Mouse (Mus musculus): Measurements from ENCODE around the gene Gnaq. TPM values are rescaled to one million over a fixed set of nuclear protein-coding genes. Genes with fewer than 3 reads are reported as not detected.

The Gnaq gene
- polyA plus RNA-seq, 1 experiment from 2014 or later = 52.7 TPM

GRCm38 (mm10) chr19:16286451-16287175, 154.0 kb downstream of the Gnaq start:
- ATAC-seq (ENCODE audit: low FRiP score, low TSS enrichment) (no peak), DNase-seq (no peak)
- WGBS = 81% methylated on average over 10 of the region's 10 CpGs
- no peaks in the 10 kb centered on the region for H3K9me3 ChIP-seq (ENCODE audit: control insufficient read depth, low read length)
- no peak overlapping the region for H3K4me2 ChIP-seq (ENCODE audit: low read length)
- no peak overlapping the region for H3K9ac ChIP-seq (replicated peaks; ENCODE audit: low read length)
- no peak overlapping the region for H3K4me3 ChIP-seq (replicated peaks; ENCODE audit: low read depth, low read length)
- H3K4me1 ChIP-seq (ENCODE audit: control insufficient read depth, insufficient read depth, low read length) = peaks cover 9% of the 10 kb centered on the region
- 0 out of 2 replicates have a peak overlapping the region, but pooled peaks have one; percentile 26 for H3K27ac ChIP-seq (replicated peaks; ENCODE audit: low read depth, low read length)
- no peaks in the 10 kb centered on the region for H3K27me3 ChIP-seq (ENCODE audit: control insufficient read depth, insufficient read depth, low read length)
- H3K36me3 ChIP-seq (ENCODE audit: control insufficient read depth, insufficient read depth, low read length) = no peaks in the 10 kb centered on the region

- Histone ChIP-seq H3K4me1 (ENCODE audit: control insufficient read depth, insufficient read depth, low read length) (peaks cover 15% of the 10 kb centered on the region), H3K4me3 (replicated peaks; ENCODE audit: low read depth, low read length) (no peak overlapping the region), H3K4me2 (ENCODE audit: low read length) (no peak overlapping the region), H3K9ac (replicated peaks; ENCODE audit: low read length) (no peak overlapping the region), H3K36me3 (ENCODE audit: control insufficient read depth, insufficient read depth, low read length) (no peaks in the 10 kb centered on the region), H3K27ac (replicated peaks; ENCODE audit: low read depth, low read length) (no peak overlapping the region), H3K27me3 (ENCODE audit: control insufficient read depth, insufficient read depth, low read length) (no peaks in the 10 kb centered on the region), H3K9me3 (ENCODE audit: control insufficient read depth, low read length) (no peaks in the 10 kb centered on the region)
- ATAC-seq (ENCODE audit: low FRiP score, low TSS enrichment) (no peak), DNase-seq (no peak)
- 82% methylated on average over 4 of the region's 4 CpGs for WGBS
These were observed 154.7 kb downstream of the Gnaq start for GRCm38 (mm10) chr19:16287307-16287706.

DNA sequence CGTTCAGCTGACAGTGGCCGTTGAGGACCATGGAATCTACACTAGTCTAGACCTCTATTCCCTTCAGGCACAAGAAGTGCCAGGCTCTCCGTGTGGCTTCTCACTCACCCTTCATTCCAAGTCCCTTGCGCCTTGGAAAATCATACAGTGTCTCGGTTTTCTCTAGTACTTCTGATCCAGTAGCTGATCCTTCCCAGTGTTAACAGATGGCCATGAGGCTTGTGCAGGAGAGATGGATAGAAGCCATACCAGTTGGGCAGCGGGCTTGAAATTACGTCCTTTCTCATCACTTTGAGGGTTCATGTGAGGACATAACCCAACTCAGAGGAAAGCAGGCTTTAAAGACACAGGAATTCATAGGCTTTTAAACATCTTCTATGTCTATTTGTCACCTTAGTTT, 155.3 kb downstream of the Gnaq start:
- H3K4me3 ChIP-seq (replicated peaks; ENCODE audit: low read depth, low read length) = no peak overlapping the region
- DNase-seq (no peak), ATAC-seq (ENCODE audit: low FRiP score, low TSS enrichment) (no peak)
- H3K9me3 ChIP-seq (ENCODE audit: control insufficient read depth, low read length) = no peaks in the 10 kb centered on the region
- H3K9ac ChIP-seq (replicated peaks; ENCODE audit: low read length) = no peak overlapping the region
- no peak overlapping the region for H3K27ac ChIP-seq (replicated peaks; ENCODE audit: low read depth, low read length)
- H3K36me3 ChIP-seq (ENCODE audit: control insufficient read depth, insufficient read depth, low read length) = no peaks in the 10 kb centered on the region
- H3K4me1 ChIP-seq (ENCODE audit: control insufficient read depth, insufficient read depth, low read length) = peaks cover 21% of the 10 kb centered on the region
- no peak overlapping the region for H3K4me2 ChIP-seq (ENCODE audit: low read length)
- WGBS = 93% methylated on average over 7 of the region's 7 CpGs
- H3K27me3 ChIP-seq (ENCODE audit: control insufficient read depth, insufficient read depth, low read length) = no peaks in the 10 kb centered on the region

GRCm38 (mm10) chr19:16291088-16291487, 158.5 kb downstream of the Gnaq start:
- no peak for ATAC-seq (ENCODE audit: low FRiP score, low TSS enrichment)
- 86% methylated on average over 3 of the region's 3 CpGs for WGBS
- Histone ChIP-seq H3K9me3 (ENCODE audit: control insufficient read depth, low read length) (no peaks in the 10 kb centered on the region), H3K27ac (replicated peaks; ENCODE audit: low read depth, low read length) (no peak overlapping the region), H3K4me1 (ENCODE audit: control insufficient read depth, insufficient read depth, low read length) (peaks cover 26% of the 10 kb centered on the region), H3K9ac (replicated peaks; ENCODE audit: low read length) (no peak overlapping the region), H3K4me2 (ENCODE audit: low read length) (no peak overlapping the region), H3K36me3 (ENCODE audit: control insufficient read depth, insufficient read depth, low read length) (no peaks in the 10 kb centered on the region), H3K4me3 (replicated peaks; ENCODE audit: low read depth, low read length) (no peak overlapping the region), H3K27me3 (ENCODE audit: control insufficient read depth, insufficient read depth, low read length) (no peaks in the 10 kb centered on the region)
- no peak for DNase-seq

DNA sequence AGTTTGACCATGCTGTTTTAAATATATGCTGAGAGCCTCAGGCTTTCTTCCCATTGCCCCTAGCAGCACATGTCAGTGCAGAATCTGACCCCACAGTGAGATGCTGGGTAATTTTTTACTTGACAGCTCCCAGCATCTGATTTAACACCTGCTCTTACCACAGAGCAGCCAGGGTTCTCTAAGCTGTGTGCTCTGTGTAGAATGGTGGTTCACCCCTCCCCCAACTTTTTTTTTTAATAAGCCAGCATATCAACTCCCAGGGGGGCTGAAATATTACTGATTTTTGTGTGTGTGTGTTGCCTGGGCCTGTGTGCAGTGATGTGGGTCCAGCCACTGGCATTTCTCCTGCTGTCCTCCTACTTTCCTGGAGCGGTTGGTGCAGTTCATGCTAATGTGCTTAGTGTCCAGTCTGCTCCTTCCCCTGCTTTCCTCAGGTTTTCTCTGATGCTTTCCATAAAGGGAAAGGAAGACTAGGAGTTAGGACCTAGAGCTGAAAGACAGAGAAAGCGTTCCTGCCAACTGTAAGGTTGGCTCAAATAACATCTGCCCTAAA, 159.5 kb downstream of the Gnaq start:
- peak; percentile 34 for ATAC-seq (ENCODE audit: low FRiP score, low TSS enrichment)
- Histone ChIP-seq H3K4me2 (ENCODE audit: low read length) (no peak overlapping the region), H3K9me3 (ENCODE audit: control insufficient read depth, low read length) (no peaks in the 10 kb centered on the region), H3K27ac (replicated peaks; ENCODE audit: low read depth, low read length) (peak overlapping the region; percentile 55), H3K9ac (replicated peaks; ENCODE audit: low read length) (no peak overlapping the region), H3K4me1 (ENCODE audit: control insufficient read depth, insufficient read depth, low read length) (peaks cover 22% of the 10 kb centered on the region), H3K36me3 (ENCODE audit: control insufficient read depth, insufficient read depth, low read length) (no peaks in the 10 kb centered on the region), H3K27me3 (ENCODE audit: control insufficient read depth, insufficient read depth, low read length) (no peaks in the 10 kb centered on the region), H3K4me3 (replicated peaks; ENCODE audit: low read depth, low read length) (no peak overlapping the region)
- WGBS = 51% methylated on average over 2 of the region's 2 CpGs
- DNase-seq = peak; percentile 61

DNA sequence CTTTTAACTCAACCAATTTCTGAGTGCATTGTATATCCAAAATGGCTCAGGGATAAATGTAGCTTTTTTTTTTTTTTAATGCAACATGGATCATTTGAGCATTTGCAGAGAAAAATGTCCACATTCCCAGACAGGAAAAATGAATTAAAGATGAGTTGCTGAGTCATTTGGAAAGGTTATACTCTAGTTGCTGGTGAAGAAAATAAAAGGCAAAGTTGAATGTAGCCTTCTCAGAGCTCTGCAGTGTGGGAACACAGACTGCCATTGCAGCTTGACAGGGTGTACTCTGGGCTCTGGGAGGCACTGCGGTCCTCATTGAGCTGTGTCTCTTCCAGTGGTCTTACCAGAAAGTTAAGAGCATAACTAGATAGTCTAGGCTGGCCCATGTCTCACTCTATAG, 160.3 kb downstream of the Gnaq start:
- Histone ChIP-seq H3K4me1 (ENCODE audit: control insufficient read depth, insufficient read depth, low read length) (peaks cover 22% of the 10 kb centered on the region), H3K27me3 (ENCODE audit: control insufficient read depth, insufficient read depth, low read length) (no peaks in the 10 kb centered on the region), H3K4me2 (ENCODE audit: low read length) (no peak overlapping the region), H3K4me3 (replicated peaks; ENCODE audit: low read depth, low read length) (no peak overlapping the region), H3K9ac (replicated peaks; ENCODE audit: low read length) (no peak overlapping the region), H3K27ac (replicated peaks; ENCODE audit: low read depth, low read length) (no peak overlapping the region; the same call in 1 of the 2 replicates), H3K9me3 (ENCODE audit: control insufficient read depth, low read length) (no peaks in the 10 kb centered on the region), H3K36me3 (ENCODE audit: control insufficient read depth, insufficient read depth, low read length) (no peaks in the 10 kb centered on the region)
- no peak for DNase-seq
- WGBS = 85% methylated on average over 1 of the region's 1 CpGs
- ATAC-seq (ENCODE audit: low FRiP score, low TSS enrichment) = no peak

DNA sequence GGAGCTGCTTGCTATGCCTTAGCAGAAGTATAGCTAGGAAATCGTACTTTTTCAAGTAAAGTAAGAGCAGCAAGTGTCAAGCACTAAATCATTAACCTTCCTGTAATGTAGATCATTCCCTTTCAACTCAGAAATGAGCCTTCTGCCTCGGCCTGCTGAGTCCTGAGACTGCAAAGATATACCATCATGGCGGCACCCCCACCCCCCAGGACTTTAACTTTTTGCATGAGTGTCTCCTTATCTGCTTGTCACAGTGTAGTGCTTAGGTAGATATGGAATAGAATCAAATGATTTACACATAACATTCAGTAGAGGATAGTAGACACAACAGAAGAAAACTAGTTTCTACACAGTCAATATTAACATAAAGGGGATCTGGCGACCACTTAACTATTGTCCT, 167.8 kb downstream of the Gnaq start:
- H3K27ac ChIP-seq (replicated peaks; ENCODE audit: low read depth, low read length) = no peak overlapping the region
- 92% methylated on average over 4 of the region's 4 CpGs for WGBS
- DNase-seq (no peak), ATAC-seq (ENCODE audit: low FRiP score, low TSS enrichment) (no peak)
- 0 out of 2 replicates have a peak, but pooled peaks cover 5% of the 10 kb centered on the region for H3K4me1 ChIP-seq (ENCODE audit: control insufficient read depth, insufficient read depth, low read length)
- H3K4me3 ChIP-seq (replicated peaks; ENCODE audit: low read depth, low read length) = no peak overlapping the region
- no peaks in the 10 kb centered on the region for H3K9me3 ChIP-seq (ENCODE audit: control insufficient read depth, low read length)
- H3K27me3 ChIP-seq (ENCODE audit: control insufficient read depth, insufficient read depth, low read length) = no peaks in the 10 kb centered on the region
- H3K9ac ChIP-seq (replicated peaks; ENCODE audit: low read length) = no peak overlapping the region
- no peaks in the 10 kb centered on the region for H3K36me3 ChIP-seq (ENCODE audit: control insufficient read depth, insufficient read depth, low read length)
- no peak overlapping the region for H3K4me2 ChIP-seq (ENCODE audit: low read length)

GRCm38 (mm10) chr19:16301336-16301735, 168.7 kb downstream of the Gnaq start:
- DNase-seq = no peak
- 0 out of 2 replicates have a peak, but pooled peaks cover 5% of the 10 kb centered on the region for H3K4me1 ChIP-seq (ENCODE audit: control insufficient read depth, insufficient read depth, low read length)
- no peak overlapping the region for H3K4me2 ChIP-seq (ENCODE audit: low read length)
- H3K9me3 ChIP-seq (ENCODE audit: control insufficient read depth, low read length) = no peaks in the 10 kb centered on the region
- no peaks in the 10 kb centered on the region for H3K36me3 ChIP-seq (ENCODE audit: control insufficient read depth, insufficient read depth, low read length)
- no peaks in the 10 kb centered on the region for H3K27me3 ChIP-seq (ENCODE audit: control insufficient read depth, insufficient read depth, low read length)
- whole genome bisulfite sequencing = 72% methylated on average over 7 of the region's 7 CpGs
- no peak overlapping the region for H3K27ac ChIP-seq (replicated peaks; ENCODE audit: low read depth, low read length)
- H3K9ac ChIP-seq (replicated peaks; ENCODE audit: low read length) = no peak overlapping the region
- no peak for ATAC-seq (ENCODE audit: low FRiP score, low TSS enrichment)
- H3K4me3 ChIP-seq (replicated peaks; ENCODE audit: low read depth, low read length) = no peak overlapping the region

- DNase-seq = no peak
- no peak overlapping the region for H3K27ac ChIP-seq (replicated peaks; ENCODE audit: low read depth, low read length)
- H3K36me3 ChIP-seq (ENCODE audit: control insufficient read depth, insufficient read depth, low read length) = no peaks in the 10 kb centered on the region
- H3K4me1 ChIP-seq (ENCODE audit: control insufficient read depth, insufficient read depth, low read length) = peaks cover 2% of the 10 kb centered on the region
- H3K4me3 ChIP-seq (replicated peaks; ENCODE audit: low read depth, low read length) = no peak overlapping the region
- H3K9ac ChIP-seq (replicated peaks; ENCODE audit: low read length) = no peak overlapping the region
- no peaks in the 10 kb centered on the region for H3K27me3 ChIP-seq (ENCODE audit: control insufficient read depth, insufficient read depth, low read length)
- no peak for ATAC-seq (ENCODE audit: low FRiP score, low TSS enrichment)
- H3K9me3 ChIP-seq (ENCODE audit: control insufficient read depth, low read length) = no peaks in the 10 kb centered on the region
- no peak overlapping the region for H3K4me2 ChIP-seq (ENCODE audit: low read length)
These were observed 176.4 kb downstream of the Gnaq start for GRCm38 (mm10) chr19:16309031-16309430.

All from midbrain, embryonic 14.5 days (tissue).